Mouse (Mus musculus): ENCODE data around the gene Dclk3.

The Dclk3 gene

DNA sequence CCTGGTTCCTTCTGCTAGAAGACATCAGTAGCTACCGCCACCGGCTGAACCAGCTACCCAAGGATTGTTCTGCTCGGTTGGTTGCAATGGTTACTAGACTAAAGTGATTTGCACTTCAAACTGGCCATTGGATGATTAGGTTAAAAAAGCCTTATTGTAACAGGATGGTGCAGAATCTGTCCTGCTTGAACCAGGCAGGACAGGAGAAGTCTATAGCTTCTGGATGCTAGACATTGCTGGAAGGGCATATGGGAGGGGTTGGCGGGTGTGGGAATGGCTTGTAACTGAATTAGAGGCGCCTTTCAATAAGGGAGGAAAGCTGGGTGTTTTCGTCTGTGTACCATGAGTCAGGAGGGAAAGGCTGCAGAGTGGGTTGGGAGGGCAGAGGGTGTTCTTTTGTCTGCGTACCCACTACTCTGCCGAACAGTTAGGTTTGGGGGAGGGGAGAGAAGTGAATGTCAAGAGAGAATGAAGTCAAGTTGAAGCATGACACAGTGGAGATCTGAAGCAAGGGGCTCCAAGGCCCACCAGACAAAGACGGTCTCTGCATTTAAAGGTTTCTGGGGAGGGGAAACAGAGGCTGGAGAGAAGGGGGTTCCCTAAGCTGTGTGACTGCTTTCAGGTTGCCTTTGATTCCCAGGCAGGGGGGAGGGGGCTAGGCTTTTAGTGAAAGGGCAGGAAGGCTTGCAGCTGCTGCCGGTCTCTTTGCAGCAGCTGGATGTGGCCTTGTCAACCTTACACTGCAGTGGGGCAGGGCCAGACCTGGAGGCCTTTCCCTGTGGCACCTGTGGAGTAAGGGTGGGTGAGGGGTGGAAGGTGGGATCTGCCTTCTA lies 48.0 kb downstream of the Dclk3 start:
- no peak for DNase-seq (ENCODE audit: low spot score)

DNA sequence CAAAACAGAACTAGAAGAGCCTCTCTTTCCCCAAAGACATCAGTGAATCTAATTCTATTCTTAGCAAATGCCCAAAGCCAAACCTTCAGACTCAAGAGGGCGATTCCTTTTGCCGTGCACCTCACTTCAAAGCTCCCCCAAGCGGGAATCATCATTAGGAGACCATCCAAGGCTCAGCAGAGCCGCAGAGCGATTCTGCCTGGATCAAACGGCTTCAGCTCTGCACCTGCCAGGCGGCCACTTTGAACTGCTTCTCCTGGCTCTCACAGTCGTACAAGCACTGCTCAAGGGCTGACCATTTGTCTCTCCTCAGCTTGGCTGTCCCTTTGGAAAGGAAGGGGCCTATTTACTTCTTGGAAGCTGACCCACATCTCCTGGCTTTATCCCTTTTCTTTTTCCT lies 51.7 kb downstream of the Dclk3 start:
- DNase-seq (ENCODE audit: low spot score): no peak

DNA sequence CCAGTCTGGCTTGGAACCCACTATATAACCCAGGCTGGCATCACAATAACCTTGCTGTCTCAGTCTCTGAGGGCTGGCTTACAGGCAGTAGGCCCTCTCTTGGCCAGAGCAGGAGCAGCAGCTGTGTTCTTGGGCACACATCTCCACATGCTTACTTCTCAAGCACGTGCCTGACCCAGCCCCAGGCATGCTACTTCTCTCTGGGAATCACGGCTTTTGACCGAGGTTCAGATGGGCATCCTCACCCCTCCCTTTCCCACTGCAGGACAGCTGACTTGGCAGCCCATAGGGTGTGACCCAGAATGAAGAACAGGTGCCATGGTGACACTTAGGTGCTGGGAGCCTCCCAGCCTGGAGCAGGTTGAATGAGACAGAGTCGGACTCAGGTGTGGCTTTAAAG lies 52.4 kb downstream of the Dclk3 start:
- no peak for DNase-seq (ENCODE audit: low spot score)

DNA sequence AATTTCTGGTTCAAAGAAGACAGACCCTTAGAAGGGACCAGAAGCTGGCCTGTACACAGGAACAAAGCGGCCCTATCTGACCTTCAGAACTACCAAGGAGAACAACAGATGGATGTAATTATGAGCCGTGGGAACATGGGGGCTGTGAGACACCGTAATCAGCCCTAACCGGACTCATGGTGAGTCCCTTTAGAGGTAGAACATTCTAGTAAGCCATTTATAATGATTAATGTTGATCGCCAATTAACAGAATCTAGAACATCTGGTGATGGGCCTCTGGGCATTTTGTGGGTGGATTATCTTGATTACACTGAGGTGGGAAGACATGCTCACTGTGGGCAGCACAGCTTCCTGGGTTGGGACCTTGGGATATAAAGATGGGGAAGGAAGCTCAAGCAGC lies 54.6 kb downstream of the Dclk3 start:
- DNase-seq (ENCODE audit: low spot score): no peak

DNA sequence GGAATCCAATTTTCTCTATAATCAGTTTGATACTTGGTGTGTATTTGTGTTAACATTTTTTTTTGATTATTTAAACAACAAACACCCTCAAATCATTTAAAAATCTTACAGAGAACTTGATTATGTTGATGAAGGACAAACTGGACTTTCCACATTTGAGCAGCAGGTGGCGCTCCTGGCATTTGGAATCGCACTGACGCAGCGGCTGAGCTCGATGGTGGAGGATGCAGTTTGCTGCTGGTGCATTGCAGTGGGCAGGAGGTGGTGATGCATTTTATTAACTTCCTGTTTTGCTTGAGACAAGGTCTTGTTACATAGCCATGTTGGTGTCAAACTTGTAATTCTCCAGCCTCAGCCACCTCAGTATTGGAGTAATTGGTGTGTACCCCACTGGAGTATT lies 56.7 kb downstream of the Dclk3 start:
- peak; percentile 76 for DNase-seq (ENCODE audit: low spot score)

DNA sequence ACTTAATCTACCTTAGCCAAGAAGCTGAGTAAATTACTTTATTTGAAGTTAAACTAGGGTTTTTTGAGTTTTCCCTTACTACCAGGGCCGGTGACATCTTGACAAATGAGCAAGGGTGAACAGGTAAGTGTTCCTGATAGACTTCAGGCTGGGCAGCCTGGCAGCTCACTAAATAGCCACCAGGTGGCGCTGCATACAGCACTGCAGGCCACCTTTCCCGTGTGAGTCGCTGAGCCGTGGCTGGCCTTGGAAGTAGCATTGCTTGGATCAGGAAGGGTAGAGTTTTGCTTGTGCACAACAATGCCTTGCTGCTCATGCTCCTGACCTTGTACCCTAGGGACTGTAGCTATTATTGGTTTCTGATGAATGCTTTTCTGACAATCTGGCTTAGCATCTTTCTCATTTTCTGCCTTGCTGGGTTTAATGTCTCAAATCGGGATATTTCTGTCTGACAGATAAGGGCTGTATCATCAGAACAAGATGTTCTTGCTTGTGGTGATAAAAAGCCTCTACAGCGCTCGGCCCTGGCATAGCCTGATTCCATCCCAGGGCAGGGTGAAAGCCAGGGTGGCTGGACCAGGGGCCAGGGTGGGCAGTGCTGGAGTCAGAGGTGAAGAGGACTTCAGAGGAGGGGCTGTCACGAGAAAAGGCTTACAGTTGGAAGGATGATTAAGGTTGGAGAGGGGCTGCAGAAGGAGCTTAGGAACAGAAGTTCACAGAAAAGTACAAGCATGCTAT lies 58.4 kb downstream of the Dclk3 start:
- DNase-seq (ENCODE audit: low spot score): peak; percentile 84

DNA sequence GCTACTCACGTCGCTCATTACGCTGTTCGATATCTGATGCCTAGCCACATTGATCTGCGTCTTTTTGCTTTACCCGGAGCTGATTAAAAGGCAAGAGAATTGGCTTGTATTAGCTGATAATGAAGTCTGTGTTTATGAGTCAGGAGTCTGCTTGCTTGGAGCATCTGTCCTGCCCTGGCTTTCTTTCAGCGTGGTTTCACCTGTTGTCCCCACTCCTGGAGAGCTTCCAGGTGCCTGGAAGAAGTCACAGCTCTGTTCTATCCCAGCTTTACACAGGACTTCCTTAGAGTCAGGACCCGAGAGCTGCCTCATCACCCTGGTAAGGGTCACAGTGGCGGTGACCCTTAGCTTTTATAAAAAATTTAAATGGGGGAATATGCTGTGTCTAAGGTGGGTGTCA lies 61.3 kb downstream of the Dclk3 start:
- DNase-seq (ENCODE audit: low spot score): no peak

DNA sequence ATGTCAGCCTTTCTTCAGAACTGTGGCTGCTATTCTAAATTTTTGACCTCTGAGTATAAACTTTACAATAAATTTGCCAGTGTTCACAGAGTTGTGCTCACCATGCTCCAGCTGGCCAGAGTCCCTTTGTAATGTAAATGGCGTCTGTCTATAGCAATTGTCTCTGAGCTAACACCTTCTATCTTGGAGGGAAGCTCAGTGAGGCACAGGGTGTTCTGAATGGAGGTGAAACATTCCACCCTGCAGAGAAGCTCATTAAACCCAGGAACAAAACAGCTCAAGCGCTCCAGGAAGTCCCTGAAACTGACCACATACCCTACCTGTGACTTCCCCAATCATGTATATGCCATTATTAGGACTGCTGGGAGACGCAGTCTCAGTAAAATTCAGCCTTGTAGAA lies 67.2 kb downstream of the Dclk3 start:
- no peak for DNase-seq (ENCODE audit: low spot score)

DNA sequence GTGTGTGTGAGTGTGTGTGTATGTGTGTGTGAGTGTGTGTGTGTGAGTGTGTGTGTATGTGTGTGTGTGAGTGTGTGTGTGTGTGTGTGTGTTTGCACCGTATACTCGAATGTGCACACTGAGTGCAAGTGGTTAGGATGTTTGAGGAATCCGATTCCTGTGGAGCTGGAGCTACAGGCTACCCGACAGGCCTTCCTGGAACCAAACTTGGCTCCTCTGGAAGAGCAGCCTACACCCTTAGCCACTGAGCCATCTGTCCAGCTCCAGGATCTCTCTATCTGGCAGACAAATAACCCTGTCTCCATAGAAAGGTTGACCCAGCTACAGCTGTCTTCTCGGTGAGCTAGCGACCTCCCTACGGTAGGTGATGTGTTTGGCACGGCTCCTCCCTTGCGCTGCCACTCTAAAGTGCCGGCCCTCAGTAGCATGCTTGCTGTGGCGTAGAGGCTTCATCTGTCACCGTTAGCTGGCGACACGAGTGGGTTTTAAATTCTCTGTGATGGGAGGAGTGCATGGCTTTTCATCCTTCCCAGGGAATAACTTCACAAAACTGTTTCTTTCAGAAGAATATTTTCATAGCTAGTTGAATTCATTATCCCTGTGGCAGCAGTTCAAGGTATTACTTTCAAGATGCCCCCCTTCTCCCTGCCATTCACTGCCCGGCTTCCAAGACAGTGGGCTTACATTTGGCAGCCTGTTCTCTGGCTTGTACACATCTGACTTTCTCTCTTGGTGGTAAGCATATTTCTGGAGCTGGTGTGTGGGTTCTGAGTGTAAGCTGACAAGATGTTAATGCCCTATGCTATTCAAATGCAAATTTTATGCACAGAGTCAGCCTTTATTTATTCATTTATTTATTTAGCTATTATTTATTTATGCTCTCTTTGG lies 75.9 kb downstream of the Dclk3 start:
- DNase-seq (ENCODE audit: low spot score): no peak

DNA sequence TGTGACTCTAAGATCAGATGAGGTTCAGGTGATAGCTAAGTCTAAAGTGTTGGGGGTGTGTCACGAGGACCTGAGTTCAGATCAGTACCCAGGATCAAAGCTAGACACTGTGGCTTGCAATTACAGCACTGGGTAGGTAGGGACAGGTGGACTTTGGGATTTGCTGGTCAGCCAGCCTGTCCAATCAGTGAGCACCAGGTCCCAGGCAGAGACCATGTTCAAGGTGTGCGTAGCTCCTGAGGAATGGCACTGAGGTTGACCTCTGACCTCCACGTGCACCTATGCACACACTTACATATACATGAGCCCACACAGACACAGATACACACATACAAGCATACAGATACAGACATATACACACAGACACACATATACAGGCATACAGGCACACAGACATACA lies 76.7 kb downstream of the Dclk3 start:
- no peak for DNase-seq (ENCODE audit: low spot score)

DNA sequence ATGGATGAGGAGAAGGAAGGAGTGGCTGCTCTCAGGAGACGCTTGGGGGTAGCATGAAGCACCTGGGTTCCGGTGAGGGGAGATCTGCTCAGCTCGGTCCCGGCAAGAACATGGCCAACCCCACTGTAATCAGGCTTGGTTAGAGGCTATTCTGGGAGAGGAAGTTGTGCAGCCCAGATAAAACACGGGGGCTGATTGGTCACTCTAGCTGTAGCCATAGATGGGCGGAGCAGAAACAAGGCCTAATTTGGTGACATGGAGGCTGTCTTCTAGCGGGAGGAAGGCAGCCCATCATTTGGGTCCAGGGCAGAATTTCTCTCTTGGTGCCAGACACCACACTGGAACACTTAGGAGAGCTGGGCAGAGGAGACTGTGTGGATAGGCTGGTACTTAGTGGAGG lies 83.3 kb downstream of the Dclk3 start:
- DNase-seq (ENCODE audit: low spot score): no peak

DNA sequence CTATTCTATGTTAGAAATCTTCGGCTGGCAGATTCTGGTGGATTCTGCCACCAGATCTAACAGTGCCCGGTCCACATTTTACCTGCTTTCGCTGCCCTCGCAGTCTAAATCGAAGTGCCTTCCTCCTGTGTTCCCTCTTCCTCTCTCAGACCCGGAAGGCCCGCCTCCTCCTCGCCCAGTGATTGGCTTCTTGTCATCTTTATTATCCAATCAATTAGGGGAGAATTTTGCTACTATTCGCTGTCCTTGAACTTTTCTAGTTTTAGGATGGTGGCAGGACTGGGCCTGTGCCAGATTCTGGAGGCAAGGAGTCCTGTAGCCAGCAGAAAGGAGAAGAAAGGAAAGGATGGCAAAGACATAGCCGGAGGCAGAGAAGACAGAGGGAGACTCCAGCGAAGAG lies 84.2 kb downstream of the Dclk3 start:
- no peak for DNase-seq (ENCODE audit: low spot score)

DNA sequence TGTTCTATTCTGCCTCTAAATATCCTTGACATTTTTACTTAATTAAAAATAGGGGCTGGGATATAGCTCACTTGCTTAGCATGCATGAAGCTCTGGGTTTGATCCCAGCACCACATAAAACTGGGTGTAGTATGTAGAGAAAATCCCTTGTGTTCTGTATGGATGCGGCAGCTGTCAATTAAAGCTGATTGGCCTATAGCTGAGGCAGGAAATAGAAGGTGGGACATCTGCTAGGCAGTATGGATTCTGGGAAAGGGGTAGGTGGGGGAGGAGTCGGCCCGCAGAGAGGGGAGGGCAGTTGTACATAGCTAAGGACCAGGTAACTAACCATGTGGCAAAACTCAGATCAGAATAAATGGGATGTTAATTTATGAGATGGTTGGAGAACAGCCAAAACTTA lies 85.0 kb downstream of the Dclk3 start:
- DNase-seq (ENCODE audit: low spot score): no peak

DNA sequence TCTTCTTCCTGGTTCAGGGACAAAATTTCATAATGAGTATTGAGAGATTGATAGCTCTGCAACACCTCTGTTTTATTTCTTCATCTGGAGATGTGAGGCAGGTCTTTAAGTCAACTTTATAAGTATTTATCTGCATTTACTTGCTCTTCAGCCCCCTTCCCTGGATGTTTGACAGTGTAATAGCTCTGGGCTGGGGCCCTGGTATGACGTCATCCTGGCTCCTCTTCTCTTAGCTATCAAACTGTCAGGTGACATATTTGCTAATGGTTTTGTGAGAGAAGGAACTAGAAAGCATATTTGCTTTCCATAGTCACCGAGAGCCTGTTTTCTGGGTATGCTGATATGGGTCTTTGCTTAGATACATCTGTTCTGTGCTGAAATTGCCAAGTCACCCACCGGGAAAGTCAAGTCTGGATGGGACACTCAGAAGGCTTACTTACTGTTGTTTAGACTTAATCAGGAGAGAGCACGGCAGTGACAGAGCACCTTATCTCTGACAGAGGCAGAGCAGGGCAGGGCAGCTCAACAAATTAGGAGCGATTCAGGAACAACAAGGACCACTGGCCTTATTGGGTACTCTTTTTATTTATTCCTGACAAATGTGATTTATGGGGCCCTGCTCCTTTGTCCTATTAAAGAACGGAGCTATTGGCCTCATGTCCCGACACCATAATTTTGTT lies 96.0 kb downstream of the Dclk3 start:
- no peak for DNase-seq (ENCODE audit: low spot score)

DNA sequence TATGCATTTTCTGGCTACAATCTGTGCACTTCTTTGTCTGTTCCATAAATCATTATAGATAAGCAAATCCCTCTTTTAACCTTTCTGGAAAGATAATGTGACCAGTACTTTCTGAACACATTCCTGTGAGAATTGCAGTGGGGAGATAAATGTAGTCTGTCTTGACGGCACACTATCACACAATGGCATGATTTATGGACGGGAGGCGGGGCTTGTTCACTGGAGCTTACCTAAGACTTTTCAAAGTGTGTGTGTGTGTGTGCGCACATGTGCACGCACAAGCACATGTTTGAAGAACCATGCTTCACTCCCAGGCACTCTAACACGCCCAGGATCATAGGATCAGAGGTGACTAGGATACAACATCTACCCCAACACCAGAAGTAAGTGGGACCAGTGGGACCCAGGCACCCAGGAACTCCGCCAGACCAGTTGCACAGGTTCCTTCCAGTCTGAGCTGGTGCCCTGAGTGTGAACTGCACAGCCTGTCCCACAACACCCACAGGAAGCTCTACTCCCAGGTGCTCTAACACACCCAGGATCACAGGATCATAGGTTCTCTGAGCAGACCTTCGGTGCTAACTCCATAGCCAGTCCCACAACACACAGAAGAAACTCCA lies 96.7 kb downstream of the Dclk3 start:
- DNase-seq (ENCODE audit: low spot score): no peak

All from layer of hippocampus, adult 11-12 months (tissue).